Mouse (Mus musculus) stomach, postnatal 0 days (tissue): ENCODE data around the gene Irgc1. TPM values are rescaled to one million over a fixed set of nuclear protein-coding genes. Genes with fewer than 3 reads are reported as not detected.

Experiments used
- ATAC-seq: fragments of 200-750 bp; cut with Nextera tagmentation; 2 replicates; pipeline ENCODE4 v1.8.0; 2017; ENCODE audit not compliant: low FRiP score, low TSS enrichment
- DNase-seq: peaks from one replicate; pipeline ENCODE4 v3.0.0-alpha.2; 2016; ENCODE audit warnings: low spot score
- H3K27ac ChIP-seq: fragments of 300-500 bp; sonication (generic); replicated peaks from 2 replicates; pipeline ENCODE4 v1.5.1; 2014; ENCODE audit warnings: mild to moderate bottlenecking, control low read depth
- H3K27me3 ChIP-seq: fragments of 300-500 bp; sonication (generic); 2 replicates; pipeline ENCODE4 v1.6.1; 2014; ENCODE audit warnings: low read length; ENCODE audit not compliant: control insufficient read depth, insufficient read depth
- H3K36me3 ChIP-seq: fragments of 300-500 bp; sonication (generic); 2 replicates; pipeline ENCODE4 v1.6.1; 2014; ENCODE audit warnings: low read length, mixed read lengths; ENCODE audit not compliant: control insufficient read depth, insufficient read depth
- H3K4me1 ChIP-seq: fragments of 300-500 bp; sonication (generic); replicated peaks from 2 replicates; pipeline ENCODE4 v1.6.1; 2014; ENCODE audit warnings: antibody characterized with exemption; ENCODE audit not compliant: control insufficient read depth, insufficient read depth
- H3K4me2 ChIP-seq: fragments of 300-500 bp; sonication (generic); replicated peaks from 2 replicates; pipeline ENCODE4 v1.6.1; 2014; ENCODE audit warnings: low read depth, mild to moderate bottlenecking, control low read depth, moderate library complexity
- H3K4me3 ChIP-seq: fragments of 300-500 bp; sonication (generic); 2 replicates; pipeline ENCODE4 v1.5.1; 2014; ENCODE audit warnings: low read depth, low read length, control low read depth
- H3K9ac ChIP-seq: fragments of 300-500 bp; sonication (generic); 2 replicates; pipeline ENCODE4 v1.6.1; 2014; ENCODE audit warnings: mild to moderate bottlenecking, low read length, control low read depth, mixed read lengths
- H3K9me3 ChIP-seq: fragments of 300-500 bp; sonication (generic); 2 replicates; pipeline ENCODE4 v1.6.1; 2016; ENCODE audit warnings: low read length; ENCODE audit not compliant: control insufficient read depth
- CTCF ChIP-seq: IDR thresholded peaks from 2 replicates; pipeline ENCODE4 v1.5.1; 2016; ENCODE audit warnings: antibody characterized with exemption, low read depth, mild to moderate bottlenecking, moderate library complexity
- EP300 ChIP-seq: optimal IDR thresholded peaks from 2 replicates; pipeline ENCODE3; 2016; ENCODE audit warnings: antibody characterized with exemption
- WGBS: fragments of 180-500 bp; shearing (Covaris S2); extraction: QIAGEN DNeasy Blood & Tissue Kit; methylation state at CpG from one replicate; pipeline ENCODE4 v1.1.7; 2014; 5-methylcytosine and 5-hydroxymethylcytosine counted together
- polyA plus RNA-seq: library from polyadenylated mRNA; unstranded; fragments of >200 nt; fragmentation: Nextera tagmentation; extraction: Ambion mirVana; gene quantifications from 2 replicates; pipeline ENCODE4 v1.2.1, GENCODE M21; 2015

Irgc1 gene
- polyA plus RNA-seq, 1 experiment from 2014 or later = 0.05 TPM

DNA sequence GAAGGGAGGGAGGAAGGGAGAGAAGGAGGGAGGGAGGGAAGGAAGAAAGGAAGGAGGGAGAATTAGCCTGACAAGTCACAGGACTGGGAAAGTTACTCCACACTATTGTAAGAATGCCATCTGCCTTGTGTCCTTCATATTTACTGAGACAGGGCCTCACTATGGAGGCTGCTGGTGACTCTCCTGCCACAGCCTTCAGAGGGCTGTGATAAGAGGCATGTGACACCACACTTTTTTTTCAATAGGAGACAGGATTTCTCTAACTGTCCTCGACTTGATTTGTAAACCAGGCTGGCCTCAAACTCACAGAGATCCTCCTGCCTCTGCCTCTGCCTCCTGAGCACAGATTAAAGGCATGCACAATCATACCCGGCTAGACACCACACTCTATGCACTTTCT, 60.4 kb downstream of the Irgc1 start:
- H3K9ac ChIP-seq = no peak overlapping the region
- TF ChIP-seq EP300 (no peak), CTCF (no peak)
- no peaks in the 10 kb centered on the region for H3K36me3 ChIP-seq
- no peaks in the 10 kb centered on the region for H3K9me3 ChIP-seq
- WGBS = 57% methylated on average over 2 of the region's 2 CpGs
- H3K27me3 ChIP-seq = no peaks in the 10 kb centered on the region
- no peak for DNase-seq
- no peak overlapping the region for H3K4me2 ChIP-seq
- peak overlapping the region; percentile 9; the same call in 1 of the 2 replicates for H3K27ac ChIP-seq
- ATAC-seq = no peak
- no peak overlapping the region for H3K4me3 ChIP-seq
- H3K4me1 ChIP-seq = no peaks in the 10 kb centered on the region

DNA sequence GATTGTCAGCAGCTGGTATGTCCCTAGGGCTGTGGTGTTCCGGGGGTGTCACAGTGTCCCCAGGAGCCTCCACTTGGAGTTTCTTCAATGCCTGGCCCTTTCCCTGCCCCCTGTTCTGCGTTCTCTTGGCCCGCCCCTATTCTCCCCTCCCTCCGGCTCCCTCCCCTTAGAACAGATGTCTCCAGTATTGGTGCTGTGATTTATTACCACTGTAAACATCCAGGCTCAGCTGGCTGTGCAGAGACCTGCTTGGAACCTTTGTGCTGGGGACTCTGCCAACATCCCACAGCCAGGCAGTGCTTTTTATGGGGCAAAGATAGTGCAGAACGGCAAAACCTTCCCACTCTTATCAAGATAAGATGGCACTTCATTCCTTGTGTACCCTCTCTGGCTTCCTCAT, 61.0 kb downstream of the Irgc1 start:
- Histone ChIP-seq H3K4me1 (no peaks in the 10 kb centered on the region), H3K9me3 (no peaks in the 10 kb centered on the region), H3K9ac (no peak overlapping the region), H3K36me3 (no peaks in the 10 kb centered on the region), H3K4me2 (peak overlapping the region; percentile 34), H3K4me3 (no peak overlapping the region), H3K27ac (peak overlapping the region; percentile 65; the same call in 1 of the 2 replicates), H3K27me3 (no peaks in the 10 kb centered on the region)
- 5% methylated on average over 5 of the region's 5 CpGs for WGBS
- DNase-seq = peak; percentile 39
- ATAC-seq = peak; percentile 72
- no peak for TF ChIP-seq EP300
- no peak for TF ChIP-seq CTCF

DNA sequence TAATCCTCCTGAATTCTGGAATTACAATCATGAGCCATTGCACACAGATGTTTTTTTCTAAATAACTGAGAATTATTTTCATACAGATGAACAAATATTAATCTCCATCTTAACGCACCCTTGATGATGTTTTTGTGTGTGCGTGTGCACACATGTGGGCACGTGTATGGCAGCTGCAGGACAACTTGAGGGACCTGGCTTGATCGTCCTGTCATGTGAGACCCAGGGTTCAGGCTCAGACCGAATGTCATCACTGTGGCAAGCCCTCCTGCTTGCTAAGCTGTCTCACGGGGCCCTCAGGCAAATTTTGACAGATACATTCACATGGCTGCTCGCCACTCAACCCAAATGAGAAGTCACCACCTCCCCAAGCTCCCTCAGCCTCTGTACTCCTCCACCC, 61.6 kb downstream of the Irgc1 start:
- WGBS = 32% methylated on average over 7 of the region's 7 CpGs

DNA sequence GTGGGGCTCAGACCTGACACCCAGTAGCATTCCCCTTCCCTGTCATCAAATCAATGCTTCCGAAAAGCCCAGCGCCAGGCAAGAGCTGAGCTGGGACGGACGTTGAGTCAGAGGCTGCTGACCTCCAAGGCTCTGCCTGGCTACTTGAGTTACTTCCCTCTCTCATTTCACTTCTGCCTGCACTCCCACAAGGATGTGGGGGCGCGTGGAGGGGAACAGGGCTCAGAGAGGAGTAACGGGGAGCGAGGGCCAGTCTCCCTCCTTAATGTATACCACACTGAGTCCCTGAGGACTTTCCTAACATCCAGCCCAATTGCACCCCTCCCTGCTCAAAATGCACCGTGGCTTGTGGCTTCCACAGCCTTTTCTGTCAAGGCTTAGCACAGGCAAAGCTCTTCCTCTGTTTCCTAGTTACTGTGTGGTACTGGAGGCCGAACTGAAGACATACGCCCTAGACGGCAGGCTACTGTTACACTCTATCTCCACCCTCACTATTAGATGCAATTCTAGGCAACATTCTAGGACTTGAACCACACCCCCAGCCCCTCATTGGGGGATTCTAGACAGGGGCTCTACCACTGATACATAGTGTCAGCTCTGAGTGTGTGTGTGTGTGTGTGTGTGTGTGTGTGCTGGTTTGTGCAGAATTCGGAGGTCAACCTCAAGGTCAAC, 62.4 kb downstream of the Irgc1 start:
- H3K4me2 ChIP-seq = no peak overlapping the region
- no peaks in the 10 kb centered on the region for H3K36me3 ChIP-seq
- no peak overlapping the region for H3K9ac ChIP-seq
- no peak for TF ChIP-seq CTCF
- no peak for TF ChIP-seq EP300
- no peak for ATAC-seq
- no peak for DNase-seq
- no peaks in the 10 kb centered on the region for H3K27me3 ChIP-seq
- H3K27ac ChIP-seq = peak overlapping the region; percentile 70
- 53% methylated on average over 13 of the region's 13 CpGs for WGBS
- no peaks in the 10 kb centered on the region for H3K9me3 ChIP-seq
- no peak overlapping the region for H3K4me3 ChIP-seq
- H3K4me1 ChIP-seq = no peaks in the 10 kb centered on the region

More for the DNA sequence above, 61.6 kb downstream of the Irgc1 start:
- Histone ChIP-seq H3K9me3 (no peaks in the 10 kb centered on the region), H3K9ac (no peak overlapping the region), H3K4me2 (no peak overlapping the region; the same call in 1 of the 2 replicates), H3K36me3 (no peaks in the 10 kb centered on the region), H3K4me1 (no peaks in the 10 kb centered on the region), H3K27me3 (no peaks in the 10 kb centered on the region), H3K4me3 (no peak overlapping the region), H3K27ac (peak overlapping the region; percentile 70; the same call in 1 of the 2 replicates)
- DNase-seq (no peak), ATAC-seq (no peak)
- TF ChIP-seq CTCF (no peak), EP300 (no peak)

DNA sequence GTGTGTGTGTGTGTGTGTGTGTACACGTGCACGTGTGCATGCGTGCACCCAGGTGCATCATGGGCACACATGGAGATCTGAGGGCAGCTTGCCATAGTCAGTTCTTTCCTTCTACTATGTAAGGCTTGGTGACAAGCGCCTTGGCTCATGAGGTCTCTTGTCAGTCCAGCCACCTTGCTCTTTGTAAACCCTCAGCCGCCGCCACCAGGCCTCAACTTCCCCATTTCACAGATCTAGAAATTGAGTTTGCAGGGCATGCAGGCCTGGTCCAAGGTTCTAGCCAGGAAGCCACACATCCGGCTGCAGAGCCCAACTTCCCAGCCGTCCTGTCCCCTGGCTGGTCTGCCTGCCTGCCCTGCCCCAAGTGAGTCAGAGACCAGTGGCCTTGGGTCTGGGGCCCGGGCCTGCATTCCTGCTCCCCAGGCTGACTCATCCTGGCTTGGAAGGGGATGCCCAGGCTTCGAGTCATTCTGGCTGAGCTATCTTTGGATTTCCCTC, 65.0 kb downstream of the Irgc1 start:
- Histone ChIP-seq H3K27me3 (no peaks in the 10 kb centered on the region), H3K4me3 (no peak overlapping the region), H3K9ac (no peak overlapping the region), H3K4me2 (no peak overlapping the region), H3K9me3 (no peaks in the 10 kb centered on the region), H3K36me3 (no peaks in the 10 kb centered on the region), H3K4me1 (no peaks in the 10 kb centered on the region), H3K27ac (no peak overlapping the region)
- 69% methylated on average over 10 of the region's 10 CpGs for WGBS
- ATAC-seq = no peak
- no peak for DNase-seq
- TF ChIP-seq EP300 = no peak
- no peak for TF ChIP-seq CTCF

DNA sequence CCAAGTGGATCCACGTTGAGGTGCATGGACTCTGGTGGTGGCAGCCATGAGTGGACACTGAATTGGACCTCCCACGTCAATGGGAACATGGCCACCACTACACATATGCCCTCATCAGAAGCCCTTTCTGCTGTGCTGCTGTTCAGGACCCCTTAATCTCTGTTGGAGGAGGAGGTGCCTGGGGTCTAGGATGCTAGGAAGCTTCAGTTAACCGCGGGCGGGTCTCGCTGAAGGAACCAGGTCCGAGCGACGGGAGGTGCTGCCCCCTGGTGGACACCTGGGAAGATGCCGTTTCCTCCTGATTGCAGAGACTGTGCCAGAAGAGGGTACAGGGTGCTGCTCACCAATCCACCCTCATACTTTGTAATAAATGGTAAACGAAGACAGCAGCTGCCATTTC, 67.3 kb downstream of the Irgc1 start:
- no peak overlapping the region for H3K4me3 ChIP-seq
- 7% methylated on average over 11 of the region's 11 CpGs for WGBS
- peak; percentile 83 for DNase-seq
- no peak overlapping the region for H3K27ac ChIP-seq
- H3K36me3 ChIP-seq = no peaks in the 10 kb centered on the region
- no peaks in the 10 kb centered on the region for H3K9me3 ChIP-seq
- no peak for TF ChIP-seq EP300
- TF ChIP-seq CTCF = peak; percentile 87
- peak; percentile 41; the same call in 1 of the 2 replicates for ATAC-seq
- H3K4me1 ChIP-seq = no peaks in the 10 kb centered on the region
- peak overlapping the region; percentile 28; the same call in 1 of the 2 replicates for H3K4me2 ChIP-seq
- H3K9ac ChIP-seq = no peak overlapping the region
- no peaks in the 10 kb centered on the region for H3K27me3 ChIP-seq
